Mouse (Mus musculus) intestine, postnatal 0 days (tissue): ENCODE measurements around the gene Ccar1. TPM values are rescaled to one million over a fixed set of nuclear protein-coding genes. Genes with fewer than 3 reads are reported as not detected.
"Not testable (repeated sequence)": the region's sequence is repeated elsewhere in the genome, so short reads cannot be mapped to it uniquely, and the experiment has no call there.

ENCODE experiments used
- ATAC-seq: fragments of 200-750 bp; cut with Nextera tagmentation; 2 replicates; pipeline ENCODE4 v1.8.0; 2017; ENCODE audit warnings: mild to moderate bottlenecking, moderate TSS enrichment, moderate library complexity
- H3K27ac ChIP-seq: fragments of 300-500 bp; sonication (generic); 2 replicates; pipeline ENCODE4 v1.5.1; 2014; ENCODE audit warnings: mild to moderate bottlenecking, low read depth, low read length, moderate library complexity
- H3K27me3 ChIP-seq: fragments of 300-500 bp; sonication (generic); replicated peaks from 2 replicates; pipeline ENCODE4 v1.6.1; 2014; ENCODE audit warnings: low read length, mixed read lengths; ENCODE audit not compliant: control insufficient read depth, insufficient read depth
- H3K36me3 ChIP-seq: fragments of 300-500 bp; sonication (generic); 2 replicates; pipeline ENCODE4 v1.6.1; 2014; ENCODE audit warnings: mild to moderate bottlenecking, moderate library complexity; ENCODE audit not compliant: control insufficient read depth, insufficient read depth
- H3K4me1 ChIP-seq: fragments of 300-500 bp; sonication (generic); replicated peaks from 2 replicates; pipeline ENCODE4 v1.6.1; 2014; ENCODE audit warnings: antibody characterized with exemption, low read length, mixed read lengths; ENCODE audit not compliant: control insufficient read depth, insufficient read depth
- H3K4me2 ChIP-seq: fragments of 300-500 bp; sonication (generic); replicated peaks from 2 replicates; pipeline ENCODE4 v1.6.1; 2014; ENCODE audit warnings: low read depth, mild to moderate bottlenecking, moderate library complexity
- H3K4me3 ChIP-seq: fragments of 300-500 bp; sonication (generic); 2 replicates; pipeline ENCODE4 v1.5.1; 2014; ENCODE audit warnings: low read depth, low read length
- H3K9ac ChIP-seq: fragments of 300-500 bp; sonication (generic); 2 replicates; pipeline ENCODE4 v1.6.1; 2014; ENCODE audit warnings: mild to moderate bottlenecking, low read depth, low read length
- H3K9me3 ChIP-seq: fragments of 300-500 bp; sonication (generic); 2 replicates; pipeline ENCODE4 v1.6.1; 2016; ENCODE audit warnings: mixed run types; ENCODE audit not compliant: control insufficient read depth
- CTCF ChIP-seq: sonication (generic); IDR thresholded peaks from 2 replicates; pipeline ENCODE4 v1.5.1; 2016; ENCODE audit warnings: low read depth, mild to moderate bottlenecking, control low read depth, antibody characterized with exemption, moderate library complexity
- WGBS: fragments of 180-500 bp; shearing (Covaris S2); extraction: QIAGEN DNeasy Blood & Tissue Kit; methylation state at CpG from one replicate; pipeline ENCODE4 v1.1.7; 2014; 5-methylcytosine and 5-hydroxymethylcytosine counted together
- polyA plus RNA-seq: library from polyadenylated mRNA; unstranded; fragments of >200 nt; fragmentation: Nextera tagmentation; extraction: Ambion mirVana; gene quantifications from 2 replicates; pipeline ENCODE4 v1.2.1, GENCODE M21; 2015

Gene Ccar1
- polyA plus RNA-seq, 1 experiment from 2014 or later = 45.7 TPM

DNA sequence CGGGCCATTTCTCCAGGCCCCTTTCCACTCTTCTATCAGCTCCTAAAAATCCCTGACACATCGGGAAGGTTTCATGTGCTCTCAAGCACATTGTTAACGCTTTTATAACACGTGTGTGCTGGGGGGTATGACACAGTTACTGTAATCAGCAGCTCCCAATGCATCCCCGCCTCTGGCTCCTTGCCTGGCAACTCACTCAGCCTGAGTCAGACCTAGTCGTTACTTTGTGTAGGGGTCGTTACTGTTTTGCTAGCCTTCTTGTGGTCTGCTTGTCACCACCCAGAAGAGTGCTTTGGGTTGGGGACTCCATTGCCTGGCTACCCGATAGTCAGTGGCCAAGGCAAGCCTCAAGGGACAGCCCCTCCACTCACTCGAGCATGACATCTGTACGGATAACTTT is 61.3 kb downstream of the Ccar1 start:
- Histone ChIP-seq H3K4me1 (no peaks in the 10 kb centered on the region; the same call in 1 of the 2 replicates), H3K4me2 (no peak overlapping the region), H3K27me3 (no peaks in the 10 kb centered on the region), H3K4me3 (no peak overlapping the region), H3K9ac (no peak overlapping the region), H3K27ac (no peak overlapping the region), H3K9me3 (no peaks in the 10 kb centered on the region), H3K36me3 (no peaks in the 10 kb centered on the region)
- no peak for ATAC-seq
- 79% methylated on average over 10 of the region's 10 CpGs for WGBS
- no peak for TF ChIP-seq CTCF

DNA sequence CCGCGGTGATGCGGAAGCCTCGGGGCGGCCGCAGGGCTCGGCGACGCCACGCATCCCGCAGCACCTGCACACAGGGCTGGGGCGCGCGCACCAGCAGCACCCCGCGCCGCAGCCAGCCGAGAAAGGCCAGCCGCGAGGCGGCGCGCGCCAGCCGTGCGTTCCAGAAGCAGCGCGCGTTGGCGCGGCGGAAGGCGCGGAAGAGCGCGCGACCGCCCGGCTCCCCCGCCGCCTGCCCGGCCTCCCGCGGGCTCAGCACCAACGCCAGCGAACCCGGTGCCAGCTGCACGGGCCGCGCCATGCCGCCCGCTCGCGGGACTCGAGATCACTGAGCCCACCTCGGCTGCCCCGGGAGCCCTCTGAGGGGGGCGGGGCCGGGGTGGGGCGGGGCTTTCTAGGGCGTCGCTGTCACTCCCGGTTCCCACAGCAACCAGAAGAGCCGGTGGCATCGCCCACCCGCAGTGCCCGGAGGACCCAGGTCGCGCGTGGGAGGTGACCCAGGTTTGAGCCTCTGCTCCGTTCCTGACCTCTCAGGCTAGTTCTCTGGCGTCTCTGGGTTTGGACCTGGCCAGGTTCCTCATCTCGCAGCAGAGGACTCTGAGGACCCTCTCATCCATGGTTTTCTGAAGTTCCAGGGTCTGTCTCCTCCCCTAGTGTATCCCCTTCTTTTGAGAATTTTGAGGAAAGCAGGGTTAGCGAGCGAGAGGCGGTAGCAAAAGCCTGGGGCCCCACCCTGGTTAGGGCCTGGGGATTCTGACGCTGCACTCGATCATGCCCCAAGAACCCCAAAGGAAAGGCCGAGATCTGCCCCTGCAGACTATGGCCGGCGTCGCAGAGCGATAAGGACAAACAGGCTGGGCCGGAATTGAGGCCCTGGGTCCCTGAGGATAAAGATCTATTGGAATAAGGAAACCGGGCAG is 66.1 kb downstream of the Ccar1 start, which contains the start of gene Stox1:
Stox1 (minus strand) TSS at position 358 of the 917 bp plus-strand sequence.
- Histone ChIP-seq H3K9ac (peak within 1 kb of the TSS; percentile 13), H3K4me1 (no peaks in the 10 kb centered on the region; the same call in 1 of the 2 replicates), H3K4me3 (peak within 1 kb of the TSS; percentile 59), H3K9me3 (no peaks in the 10 kb centered on the region), H3K27me3 (no peaks in the 10 kb centered on the region), H3K27ac (no peak within 1 kb of the TSS), H3K4me2 (peak within 1 kb of the TSS; percentile 97), H3K36me3 (no peaks in the 10 kb centered on the region)
- 2% methylated on average over 74 of the region's 85 CpGs for WGBS
- peak; percentile 66 for TF ChIP-seq CTCF
- peak; percentile 71 for ATAC-seq

GRCm38 (mm10) chr10:62724936-62725335 is 67.2 kb downstream of the Ccar1 start:
- no peak for ATAC-seq

GRCm38 (mm10) chr10:62722701-62723100 is 69.4 kb downstream of the Ccar1 start:
- Histone ChIP-seq H3K9me3 (no peaks in the 10 kb centered on the region), H3K9ac (no peak overlapping the region), H3K27ac (no peak overlapping the region), H3K4me2 (no peak overlapping the region), H3K4me3 (no peak overlapping the region), H3K4me1 (no peaks in the 10 kb centered on the region; the same call in 1 of the 2 replicates), H3K27me3 (no peaks in the 10 kb centered on the region), H3K36me3 (no peaks in the 10 kb centered on the region)
- no peak for ATAC-seq
- no peak for TF ChIP-seq CTCF
- WGBS = 53% methylated on average over 4 of the region's 4 CpGs

More at GRCm38 (mm10) chr10:62724936-62725335, 67.2 kb downstream of the Ccar1 start:
- WGBS = 21% methylated on average over 7 of the region's 7 CpGs
- H3K36me3 ChIP-seq = no peaks in the 10 kb centered on the region
- peak overlapping the region; percentile 97 for H3K4me2 ChIP-seq
- TF ChIP-seq CTCF = no peak
- H3K27ac ChIP-seq = no peak overlapping the region
- no peak overlapping the region for H3K9ac ChIP-seq
- no peaks in the 10 kb centered on the region for H3K9me3 ChIP-seq
- no peaks in the 10 kb centered on the region; the same call in 1 of the 2 replicates for H3K4me1 ChIP-seq
- peak overlapping the region; percentile 59; the same call in 1 of the 2 replicates for H3K4me3 ChIP-seq
- H3K27me3 ChIP-seq = no peaks in the 10 kb centered on the region

DNA sequence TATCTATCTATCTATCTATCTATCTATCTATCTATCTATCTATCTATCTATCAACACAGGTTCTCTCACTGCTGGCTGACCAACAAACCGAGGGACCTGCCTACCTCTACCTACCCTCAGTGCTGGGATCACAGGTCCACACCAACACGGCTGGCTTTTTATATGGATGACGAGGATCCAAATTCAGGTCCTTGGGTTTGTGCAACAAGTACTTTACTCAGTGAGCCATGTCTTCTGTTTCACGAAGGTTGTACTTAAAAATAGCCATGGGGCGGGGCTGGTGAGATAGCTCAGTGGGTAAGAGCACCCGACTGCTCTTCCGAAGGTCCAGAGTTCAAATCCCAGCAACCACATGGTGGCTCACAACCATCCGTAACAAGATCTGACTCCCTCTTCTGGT is 71.5 kb downstream of the Ccar1 start:
- ATAC-seq, H3K4me2 ChIP-seq, H3K9me3 ChIP-seq, H3K36me3 ChIP-seq, H3K4me3 ChIP-seq, H3K27ac ChIP-seq, H3K9ac ChIP-seq, H3K4me1 ChIP-seq, H3K27me3 ChIP-seq: not testable (repeated sequence)
- WGBS = 75% methylated on average over 7 of the region's 8 CpGs

DNA sequence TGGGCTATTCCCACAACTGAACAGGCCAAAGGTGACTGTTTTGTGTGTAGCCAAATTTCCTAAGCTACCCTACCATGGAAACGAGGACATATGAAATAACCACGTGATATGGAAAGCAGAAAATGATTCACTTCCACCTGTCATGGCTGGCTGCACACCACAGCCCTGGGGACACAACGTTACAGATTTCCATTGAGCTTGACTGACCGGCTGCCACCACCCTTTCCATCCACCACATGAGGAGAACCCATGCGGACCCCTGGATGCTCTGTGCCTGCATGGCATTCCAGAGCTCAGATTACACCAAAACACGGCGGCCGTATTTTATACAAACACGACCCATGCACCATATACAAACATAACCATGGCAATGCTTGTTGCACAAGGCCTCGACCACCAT is 78.6 kb downstream of the Ccar1 start:
- no peak for TF ChIP-seq CTCF
- 68% methylated on average over 10 of the region's 10 CpGs for WGBS
- ATAC-seq = no peak

More for the DNA sequence above, 78.6 kb downstream of the Ccar1 start:
- Histone ChIP-seq H3K9me3 (no peaks in the 10 kb centered on the region), H3K27ac (no peak overlapping the region), H3K4me3 (no peak overlapping the region), H3K27me3 (no peaks in the 10 kb centered on the region), H3K4me2 (no peak overlapping the region), H3K36me3 (no peaks in the 10 kb centered on the region), H3K4me1 (no peaks in the 10 kb centered on the region), H3K9ac (no peak overlapping the region)
